Mouse (Mus musculus): ENCODE measurements around the gene Hyal1. TPM values are rescaled to one million over a fixed set of nuclear protein-coding genes. Genes with fewer than 3 reads are reported as not detected.
A peak's percentile ranks its signal among the peaks of the same experiment; 100 is the strongest.

Gene Hyal1
- polyA plus RNA-seq (2015; fragmentation: Nextera tagmentation; extraction: Ambion mirVana), result 8.5 and 11.0 TPM in 2 replicates

DNA sequence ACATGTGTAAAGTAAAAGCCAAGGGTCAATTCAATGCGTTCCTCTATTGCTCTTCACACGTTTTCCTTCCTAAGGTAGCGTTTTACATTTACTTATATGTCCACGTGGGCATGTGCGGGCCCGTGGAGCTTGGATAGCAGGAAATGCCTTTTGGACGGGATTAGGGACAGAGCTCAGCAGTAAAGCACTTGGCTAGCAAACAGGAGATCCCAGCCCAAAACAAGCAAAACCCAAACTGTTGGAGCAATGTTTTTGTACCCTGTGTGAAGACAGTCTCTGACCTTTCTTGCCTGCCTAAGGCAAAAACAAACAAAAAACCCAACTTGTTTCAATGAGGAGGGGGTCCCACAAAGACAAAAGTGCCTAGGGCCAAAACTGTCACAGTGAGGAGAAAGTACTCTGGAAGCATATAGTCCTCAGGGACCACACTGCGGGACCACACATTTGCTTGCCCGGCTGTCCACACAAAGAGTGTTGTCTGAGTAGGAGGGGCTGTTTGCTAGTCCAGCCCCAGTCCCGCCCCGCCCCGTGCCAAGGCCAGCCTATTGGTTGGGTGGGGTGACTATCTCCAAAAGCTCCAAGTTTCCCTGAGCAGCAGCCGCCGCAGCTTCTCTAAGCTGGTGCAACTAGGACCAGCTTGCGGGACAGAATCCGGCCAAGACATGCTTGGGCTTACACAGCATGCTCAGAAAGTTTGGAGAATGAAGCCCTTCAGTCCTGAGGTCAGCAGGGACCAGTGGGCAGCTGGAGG, at the start of gene Hyal1:
Gene Hyal1, plus strand, starts transcription at position 571 of the 751 bp plus-strand sequence.
- no peaks in the 10 kb centered on the region for H3K9me3 ChIP-seq (replicated peaks)
- peak within 1 kb of the TSS; percentile 48 for H3K27ac ChIP-seq (replicated peaks)
- no peak for ATAC-seq (ENCODE audit: low FRiP score)
- peak within 1 kb of the TSS; percentile 34 for H3K9ac ChIP-seq (replicated peaks)
- peaks cover 26% of the 10 kb centered on the region for H3K36me3 ChIP-seq
- H3K4me2 ChIP-seq, result peak within 1 kb of the TSS; percentile 47
- 29% methylated on average over 16 of the region's 16 CpGs for WGBS
- H3K27me3 ChIP-seq (replicated peaks), result no peaks in the 10 kb centered on the region
- H3K4me1 ChIP-seq, result peaks cover 45% of the 10 kb centered on the region
- H3K4me3 ChIP-seq (replicated peaks), result peak within 1 kb of the TSS; percentile 23

DNA sequence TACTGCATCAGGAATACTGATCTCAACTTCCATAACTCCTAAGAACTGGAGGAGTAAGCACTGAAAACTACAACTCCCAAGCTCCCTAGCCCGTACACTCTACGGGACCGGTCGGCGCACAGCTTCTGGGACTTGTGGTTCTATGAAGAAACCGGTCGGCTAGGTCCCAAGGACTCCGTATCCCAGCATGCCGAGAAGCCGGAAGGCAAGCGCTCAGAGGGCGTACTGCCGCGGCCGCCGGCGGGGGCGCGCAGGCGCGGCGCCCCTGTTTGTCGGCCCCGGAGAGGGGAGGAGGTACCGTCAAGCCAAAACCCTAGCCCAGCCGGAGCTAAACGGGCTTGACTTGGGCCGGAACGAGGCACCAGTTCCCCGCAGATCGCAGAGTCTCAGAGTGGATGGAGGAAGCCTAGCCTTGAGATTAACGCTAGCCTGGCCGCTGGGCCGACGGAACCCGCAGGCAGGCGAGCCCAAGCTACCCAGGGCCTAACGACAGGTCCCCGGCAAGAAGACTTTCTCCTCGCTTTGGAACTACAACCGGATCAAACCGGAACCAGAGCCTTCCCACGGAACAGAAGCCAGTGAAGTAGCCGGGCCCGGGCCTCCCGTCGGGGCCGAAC, 42.8 kb upstream of the Hyal1 start, which contains the start of gene Tmem115:
Gene Tmem115, plus strand, starts transcription at position 155 of the 617 bp plus-strand sequence.
- peak; percentile 97 for ATAC-seq (ENCODE audit: low FRiP score)
- WGBS, result under 1% methylated on average over 48 of the region's 48 CpGs

DNA sequence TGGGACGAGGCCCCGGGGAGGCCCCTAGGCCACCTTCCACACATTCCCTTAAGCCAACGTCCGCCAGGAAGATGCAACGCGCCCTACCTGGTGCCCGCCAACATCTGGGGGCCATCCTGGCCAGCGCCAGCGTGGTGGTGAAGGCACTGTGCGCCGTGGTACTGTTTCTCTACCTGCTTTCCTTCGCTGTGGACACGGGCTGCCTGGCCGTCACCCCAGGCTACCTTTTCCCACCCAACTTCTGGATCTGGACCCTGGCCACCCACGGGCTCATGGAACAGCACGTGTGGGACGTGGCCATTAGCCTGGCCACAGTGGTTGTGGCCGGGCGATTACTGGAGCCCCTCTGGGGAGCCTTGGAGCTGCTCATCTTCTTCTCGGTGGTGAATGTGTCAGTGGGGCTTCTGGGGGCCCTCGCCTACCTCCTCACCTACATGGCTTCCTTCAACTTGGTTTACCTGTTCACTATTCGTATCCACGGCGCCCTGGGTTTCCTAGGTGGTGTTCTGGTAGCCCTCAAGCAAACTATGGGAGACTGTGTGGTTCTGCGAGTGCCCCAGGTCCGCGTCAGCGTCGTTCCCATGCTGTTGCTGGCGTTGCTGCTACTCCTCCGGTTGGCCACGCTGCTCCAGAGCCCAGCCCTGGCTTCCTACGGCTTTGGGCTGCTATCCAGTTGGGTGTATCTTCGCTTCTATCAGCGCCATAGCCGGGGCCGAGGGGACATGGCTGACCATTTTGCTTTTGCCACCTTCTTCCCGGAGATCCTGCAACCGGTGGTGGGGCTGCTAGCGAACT, 42.1 kb upstream of the Hyal1 start:
- Histone ChIP-seq H3K27ac (replicated peaks) (peak overlapping the region; percentile 80), H3K4me2 (peak overlapping the region; percentile 95), H3K27me3 (replicated peaks) (no peaks in the 10 kb centered on the region), H3K36me3 (peaks cover 21% of the 10 kb centered on the region), H3K4me1 (peaks cover 42% of the 10 kb centered on the region), H3K4me3 (replicated peaks) (peak overlapping the region; percentile 89), H3K9ac (replicated peaks) (peak overlapping the region; percentile 86), H3K9me3 (replicated peaks) (no peaks in the 10 kb centered on the region)
- ATAC-seq (ENCODE audit: low FRiP score), result peak; percentile 20
- WGBS, result under 1% methylated on average over 40 of the region's 40 CpGs

More for the DNA sequence above, 42.8 kb upstream of the Hyal1 start, which contains the start of gene Tmem115:
- Histone ChIP-seq H3K9me3 (replicated peaks) (no peaks in the 10 kb centered on the region), H3K27me3 (replicated peaks) (no peaks in the 10 kb centered on the region), H3K4me2 (peak within 1 kb of the TSS; percentile 95), H3K36me3 (peaks cover 14% of the 10 kb centered on the region), H3K4me1 (peaks cover 42% of the 10 kb centered on the region), H3K9ac (replicated peaks) (peak within 1 kb of the TSS; percentile 86), H3K27ac (replicated peaks) (peak within 1 kb of the TSS; percentile 80), H3K4me3 (replicated peaks) (peak within 1 kb of the TSS; percentile 89)

DNA sequence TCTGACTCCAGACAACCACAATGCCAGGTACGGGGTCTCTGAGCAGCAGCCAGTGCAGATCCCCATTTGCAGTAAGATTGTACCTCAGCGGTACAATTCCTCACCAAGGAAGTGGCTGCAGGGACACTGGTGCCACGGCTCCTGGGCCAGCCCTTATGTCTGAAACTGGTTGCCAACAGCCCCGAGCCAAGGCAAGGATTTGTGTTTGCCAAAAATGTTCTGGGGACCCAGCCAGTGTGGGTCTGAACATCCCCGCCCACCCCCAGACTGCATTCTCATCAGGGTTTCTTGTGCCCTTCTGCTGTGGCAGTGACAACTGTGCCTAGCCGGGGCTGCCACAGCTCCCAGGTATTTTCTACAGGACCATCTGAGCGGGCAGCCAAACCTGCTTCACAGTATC, 38.5 kb upstream of the Hyal1 start:
- Histone ChIP-seq H3K4me3 (replicated peaks) (no peak overlapping the region), H3K27me3 (replicated peaks) (no peaks in the 10 kb centered on the region), H3K9ac (replicated peaks) (no peak overlapping the region), H3K4me1 (peaks cover 68% of the 10 kb centered on the region), H3K4me2 (no peak overlapping the region), H3K27ac (replicated peaks) (no peak overlapping the region), H3K36me3 (peaks cover 28% of the 10 kb centered on the region), H3K9me3 (replicated peaks) (no peaks in the 10 kb centered on the region)
- ATAC-seq (ENCODE audit: low FRiP score), result no peak
- WGBS, result 95% methylated on average over 7 of the region's 7 CpGs

DNA sequence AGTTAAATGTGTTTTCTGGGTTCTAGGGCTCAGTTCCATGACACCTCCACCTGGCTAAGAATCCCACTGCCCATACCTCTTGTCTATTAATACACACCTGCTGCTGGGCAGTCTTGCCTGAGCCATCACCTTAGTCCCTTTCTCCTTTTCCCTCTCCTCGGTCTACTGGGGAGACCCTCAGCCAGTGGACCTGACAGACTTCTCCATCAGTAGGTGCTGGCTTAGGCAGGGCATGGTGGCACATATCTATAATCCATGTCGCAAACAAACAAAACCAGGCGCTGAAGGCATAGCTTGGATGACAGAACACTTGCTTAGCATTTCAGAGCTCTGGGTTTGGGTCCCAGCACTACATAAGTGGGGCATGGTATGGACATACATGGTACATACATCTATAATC, 38.0 kb upstream of the Hyal1 start:
- Histone ChIP-seq H3K4me3 (replicated peaks) (no peak overlapping the region), H3K36me3 (peaks cover 32% of the 10 kb centered on the region), H3K27ac (replicated peaks) (no peak overlapping the region), H3K27me3 (replicated peaks) (no peaks in the 10 kb centered on the region), H3K9me3 (replicated peaks) (no peaks in the 10 kb centered on the region), H3K9ac (replicated peaks) (no peak overlapping the region), H3K4me2 (no peak overlapping the region), H3K4me1 (peaks cover 67% of the 10 kb centered on the region)
- WGBS, result 94% methylated on average over 3 of the region's 3 CpGs
- no peak for ATAC-seq (ENCODE audit: low FRiP score)

DNA sequence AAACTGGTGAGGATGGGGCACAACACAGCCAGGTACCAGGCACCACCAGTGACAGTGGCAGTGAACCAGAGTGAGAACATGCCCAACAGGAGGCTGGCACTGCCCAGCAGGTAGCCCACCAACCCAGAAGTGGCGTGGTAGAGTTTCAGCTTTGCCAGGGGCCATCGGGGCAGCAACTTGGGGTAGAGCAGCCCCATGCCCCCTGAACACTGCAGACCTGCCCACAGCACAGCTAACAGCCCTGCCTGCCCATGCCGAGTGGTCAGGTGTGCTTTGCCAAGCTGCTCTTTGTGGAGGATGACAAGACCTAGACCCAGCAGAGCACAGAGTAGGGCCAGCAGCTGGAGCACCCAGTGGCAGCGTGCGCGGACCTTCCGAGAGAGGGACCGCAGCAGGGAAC, 36.8 kb upstream of the Hyal1 start:
- peaks cover 45% of the 10 kb centered on the region for H3K36me3 ChIP-seq
- WGBS, result 95% methylated on average over 8 of the region's 8 CpGs

DNA sequence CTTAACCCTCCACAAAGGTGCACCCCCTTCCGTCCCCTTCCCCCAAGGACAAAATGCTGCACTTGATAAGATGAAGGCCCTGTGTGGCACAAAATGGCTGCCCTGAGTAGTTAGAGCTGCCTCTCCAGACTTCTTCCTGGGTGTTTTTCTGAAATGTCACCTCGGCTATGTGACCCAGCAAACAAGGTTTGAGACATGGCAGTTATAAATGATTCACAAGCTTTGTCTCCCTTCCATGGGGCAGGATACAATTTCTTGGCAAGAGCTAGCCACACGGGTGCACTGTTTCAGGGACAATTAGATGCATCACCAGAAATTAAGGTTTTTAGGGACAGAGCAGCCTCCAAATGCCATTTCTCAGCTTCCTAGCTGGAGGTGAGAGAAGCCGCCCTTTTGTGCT, 36.3 kb upstream of the Hyal1 start:
- Histone ChIP-seq H3K36me3 (peaks cover 45% of the 10 kb centered on the region), H3K9ac (replicated peaks) (no peak overlapping the region), H3K9me3 (replicated peaks) (no peaks in the 10 kb centered on the region), H3K4me3 (replicated peaks) (peak overlapping the region; percentile 63), H3K4me1 (peaks cover 60% of the 10 kb centered on the region), H3K27me3 (replicated peaks) (no peaks in the 10 kb centered on the region), H3K27ac (replicated peaks) (no peak overlapping the region), H3K4me2 (peak overlapping the region; percentile 80)
- WGBS, result 72% methylated on average over 4 of the region's 4 CpGs
- ATAC-seq (ENCODE audit: low FRiP score), result no peak

More for the DNA sequence above, 36.8 kb upstream of the Hyal1 start:
- no peak overlapping the region for H3K27ac ChIP-seq (replicated peaks)
- no peak overlapping the region for H3K9ac ChIP-seq (replicated peaks)
- peaks cover 65% of the 10 kb centered on the region for H3K4me1 ChIP-seq
- H3K4me3 ChIP-seq (replicated peaks), result no peak overlapping the region
- H3K9me3 ChIP-seq (replicated peaks), result no peaks in the 10 kb centered on the region
- no peak for ATAC-seq (ENCODE audit: low FRiP score)
- H3K4me2 ChIP-seq, result peak overlapping the region; percentile 80; the same call in 1 of the 2 replicates
- H3K27me3 ChIP-seq (replicated peaks), result no peaks in the 10 kb centered on the region

DNA sequence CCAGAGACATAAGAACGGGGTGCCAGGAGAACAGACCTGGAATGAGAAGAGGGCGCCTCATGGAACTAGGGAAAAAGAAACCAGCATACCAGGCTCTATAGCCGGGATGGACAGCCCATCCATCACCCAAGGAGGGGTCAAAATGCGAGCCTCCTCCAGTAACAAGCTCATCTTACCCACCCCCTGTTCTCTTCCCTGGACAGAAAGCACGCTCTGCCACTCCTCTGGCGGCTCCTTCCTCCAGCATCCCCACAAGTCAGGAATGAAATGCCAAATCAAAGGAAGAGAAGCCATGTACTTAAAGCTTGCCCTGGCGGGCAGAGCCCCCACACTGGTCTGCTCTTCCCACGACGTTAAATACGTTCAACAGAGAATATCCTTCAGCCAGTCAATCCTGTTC, 35.7 kb upstream of the Hyal1 start:
- Histone ChIP-seq H3K27me3 (replicated peaks) (no peaks in the 10 kb centered on the region), H3K4me3 (replicated peaks) (peak overlapping the region; percentile 63), H3K9me3 (replicated peaks) (no peaks in the 10 kb centered on the region), H3K4me1 (peaks cover 57% of the 10 kb centered on the region), H3K27ac (replicated peaks) (peak overlapping the region; percentile 82; the same call in 1 of the 2 replicates), H3K36me3 (peaks cover 45% of the 10 kb centered on the region), H3K4me2 (peak overlapping the region; percentile 80), H3K9ac (replicated peaks) (peak overlapping the region; percentile 57)
- no peak for ATAC-seq (ENCODE audit: low FRiP score)
- WGBS, result 33% methylated on average over 10 of the region's 10 CpGs

DNA sequence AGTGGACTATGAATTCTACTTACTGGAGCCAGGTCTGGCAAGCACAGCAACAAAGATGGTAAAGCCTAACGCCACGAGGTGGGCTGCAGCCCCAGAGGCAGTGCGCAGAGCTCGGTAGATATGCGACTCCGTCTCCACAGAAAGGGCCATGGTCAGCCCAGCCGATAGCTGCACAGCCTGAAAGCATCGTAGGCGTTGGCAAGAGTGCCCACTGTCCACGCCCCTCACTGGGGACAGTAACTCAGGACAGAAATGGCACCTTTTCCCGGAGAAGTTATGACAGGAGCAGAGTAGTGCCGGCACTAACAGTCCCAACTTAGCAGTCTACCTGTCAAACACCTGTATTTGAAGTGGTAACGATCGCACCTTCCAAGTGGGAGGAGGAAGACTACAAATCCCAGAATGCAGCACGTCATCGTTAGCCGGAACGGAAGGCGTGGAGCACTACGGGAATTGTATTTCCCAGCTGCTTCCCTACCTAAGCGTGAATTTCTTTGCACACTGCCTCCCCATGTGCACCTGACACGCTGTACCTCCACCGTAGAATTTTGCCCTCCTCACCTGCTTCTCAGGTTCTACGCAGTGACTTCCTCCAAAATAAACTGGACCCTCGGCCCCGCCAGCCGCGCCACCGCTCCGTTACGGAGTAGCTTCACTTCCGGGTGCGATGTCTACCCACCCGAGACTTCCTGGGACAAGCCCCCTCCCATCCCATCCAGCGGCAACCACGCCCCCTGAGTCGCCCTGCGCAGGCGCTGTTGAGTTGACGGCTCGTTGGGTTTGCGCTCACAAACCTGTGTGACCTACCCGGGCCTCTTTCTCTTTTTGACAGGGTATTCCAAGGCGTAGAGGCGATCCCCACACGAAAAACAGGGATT, 35.0 kb upstream of the Hyal1 start, which contains the start of the genes Cyb561d2 and Nprl2:
Gene Cyb561d2, minus strand, starts transcription at position 720 of the 878 bp plus-strand sequence.
Gene Nprl2, plus strand, starts transcription at position 753 of the 878 bp plus-strand sequence.
- Histone ChIP-seq H3K4me3 (replicated peaks) (peak within 1 kb of the TSS; percentile 63), H3K4me1 (peaks cover 57% of the 10 kb centered on the region), H3K9me3 (replicated peaks) (no peaks in the 10 kb centered on the region), H3K36me3 (peaks cover 45% of the 10 kb centered on the region), H3K4me2 (peak within 1 kb of the TSS; percentile 80), H3K9ac (replicated peaks) (peak within 1 kb of the TSS; percentile 57), H3K27ac (replicated peaks) (peak within 1 kb of the TSS; percentile 82), H3K27me3 (replicated peaks) (no peaks in the 10 kb centered on the region)
- under 1% methylated on average over 46 of the region's 46 CpGs for WGBS
- peak; percentile 89 for ATAC-seq (ENCODE audit: low FRiP score)

DNA sequence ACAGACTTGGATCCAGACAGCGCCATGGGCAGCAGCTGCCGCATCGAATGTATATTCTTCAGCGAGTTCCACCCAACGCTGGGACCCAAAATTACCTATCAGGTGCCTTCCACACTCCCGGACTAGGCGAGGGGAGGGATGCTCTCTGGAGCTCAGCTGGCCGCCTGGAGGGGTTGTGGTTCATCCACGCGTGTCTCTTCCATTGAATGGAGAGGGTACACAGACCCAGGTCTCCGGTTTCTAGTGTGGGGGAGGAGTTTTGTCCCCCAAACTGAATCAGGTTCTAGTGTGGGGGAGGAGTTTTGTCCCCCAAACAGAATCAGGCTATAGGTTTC, 34.4 kb upstream of the Hyal1 start:
- Histone ChIP-seq H3K27ac (replicated peaks) (peak overlapping the region; percentile 82), H3K9ac (replicated peaks) (peak overlapping the region; percentile 57), H3K4me1 (peaks cover 57% of the 10 kb centered on the region), H3K27me3 (replicated peaks) (no peaks in the 10 kb centered on the region), H3K4me2 (peak overlapping the region; percentile 80), H3K4me3 (replicated peaks) (peak overlapping the region; percentile 63), H3K9me3 (replicated peaks) (no peaks in the 10 kb centered on the region), H3K36me3 (peaks cover 45% of the 10 kb centered on the region)
- ATAC-seq (ENCODE audit: low FRiP score), result peak; percentile 18; the same call in 1 of the 2 replicates
- WGBS, result 3% methylated on average over 11 of the region's 11 CpGs

Measured in neural tube, embryonic 15.5 days (tissue).